Mouse (Mus musculus) spleen, postnatal 14 days (tissue): ENCODE data around the gene Zfp61.
"Not testable (repeated sequence)": the region's sequence is repeated elsewhere in the genome, so short reads cannot be mapped to it uniquely, and the experiment has no call there.

Source experiments
- DNase-seq, 2 experiments: peaks; one replicate each; pipeline ENCODE4 v3.0.0; 2021 to 2022; ENCODE audit warnings: low spot score in 2 of 2

Zfp61 gene

DNA sequence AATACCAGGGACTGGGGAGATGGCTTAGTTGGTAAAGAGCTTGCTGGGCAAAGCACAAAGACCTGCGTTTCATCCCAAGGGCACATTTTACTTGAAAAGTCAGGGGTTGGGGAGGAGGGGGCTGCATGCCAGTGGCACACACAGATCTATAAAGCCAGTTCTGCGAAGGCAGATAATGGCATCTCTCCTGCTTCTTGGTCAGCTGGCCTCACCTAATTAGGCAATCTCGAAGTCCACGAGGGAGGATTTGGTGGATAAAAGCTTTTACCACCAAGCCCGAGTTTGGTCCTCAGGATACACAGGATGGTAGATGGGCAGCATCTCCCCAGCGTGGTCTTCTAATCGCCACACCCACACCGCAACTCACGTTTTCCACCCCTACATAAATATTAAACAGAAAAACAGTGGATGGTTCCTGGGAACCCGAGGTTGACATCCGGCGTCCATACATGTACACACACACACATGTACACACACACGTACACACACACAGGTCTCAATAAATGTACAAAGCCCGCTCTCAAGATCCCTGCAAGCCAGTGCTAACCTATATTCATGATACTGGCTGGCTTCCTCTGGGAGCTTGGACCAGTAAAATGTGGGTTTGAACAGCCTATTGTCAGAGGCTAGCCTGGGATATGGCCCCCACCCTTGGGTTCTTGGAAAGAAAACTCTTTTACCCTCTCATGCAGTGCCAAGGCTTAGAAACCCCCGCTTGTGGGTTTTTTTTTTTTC lies 3.5 kb downstream of the Zfp61 start:
- DNase-seq, result no peak

DNA sequence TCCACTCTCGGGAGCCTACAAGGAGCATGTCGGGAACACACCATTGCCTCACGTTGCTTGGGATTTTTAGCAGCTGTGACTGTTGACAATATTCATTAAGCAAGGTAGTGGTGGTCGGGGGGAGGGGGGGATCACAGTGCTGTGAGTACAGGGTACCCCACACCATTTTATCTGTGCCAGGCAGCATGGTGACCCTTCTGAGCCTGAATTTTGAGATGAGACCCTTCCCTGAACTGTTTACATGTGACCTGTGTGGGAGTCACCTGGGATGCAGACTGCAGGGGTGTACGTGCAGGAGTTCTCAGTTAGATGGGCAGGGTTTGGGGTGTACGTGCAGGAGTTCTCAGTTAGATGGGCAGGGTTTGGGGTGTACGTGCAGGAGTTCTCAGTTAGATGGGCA lies 4.6 kb downstream of the Zfp61 start:
- no peak for DNase-seq

GRCm38 (mm10) chr7:24295376-24295775 lies 5.7 kb downstream of the Zfp61 start:
- no peak for DNase-seq

DNA sequence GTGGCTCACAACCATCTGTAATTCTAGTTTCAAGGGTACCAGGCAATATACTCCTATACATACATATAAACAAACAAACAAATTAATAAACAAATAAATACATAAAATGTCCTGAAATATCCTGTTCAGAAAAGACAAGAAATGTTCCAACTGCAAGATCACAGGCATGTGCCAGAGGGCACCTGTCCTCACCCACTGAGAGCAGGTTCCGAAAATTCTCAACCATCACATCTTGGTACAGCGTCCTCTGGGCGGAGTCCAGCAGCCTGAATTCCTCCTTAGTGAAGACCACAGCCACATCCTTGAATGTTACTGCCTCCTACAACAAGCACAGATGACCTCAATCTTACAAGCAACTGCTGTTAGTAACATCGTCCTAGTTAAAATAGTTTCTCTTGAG lies 6.3 kb downstream of the Zfp61 start:
- no peak for DNase-seq

- DNase-seq, result no peak
Measured at GRCm38 (mm10) chr7:24293061-24293851, 7.8 kb downstream of the Zfp61 start.

GRCm38 (mm10) chr7:24291387-24292090 lies 9.5 kb downstream of the Zfp61 start:
- DNase-seq, result no peak

DNA sequence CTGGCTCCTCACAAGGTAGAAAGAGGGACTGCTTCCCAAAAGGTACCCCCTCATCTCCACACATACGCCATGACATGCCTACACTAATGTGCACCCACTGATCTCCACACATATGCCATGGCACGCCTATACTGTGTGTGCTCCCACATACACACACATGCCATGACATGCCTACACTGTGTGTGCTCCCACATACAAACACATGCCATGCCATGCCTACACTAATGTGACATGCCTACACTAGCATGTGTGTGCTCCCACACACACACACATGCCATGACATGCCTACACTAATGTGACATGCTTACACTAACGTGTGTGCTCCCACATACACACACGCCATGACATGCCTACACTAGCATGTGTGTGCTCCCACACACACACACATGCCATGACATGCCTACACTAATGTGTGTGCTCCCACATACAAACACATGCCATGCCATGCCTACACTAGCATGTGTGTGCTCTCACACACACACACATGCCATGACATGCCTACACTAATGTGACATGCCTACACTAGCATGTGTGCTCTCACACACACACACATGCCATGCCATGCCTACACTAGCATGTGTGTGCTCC lies 10.8 kb downstream of the Zfp61 start:
- DNase-seq, result no peak

DNA sequence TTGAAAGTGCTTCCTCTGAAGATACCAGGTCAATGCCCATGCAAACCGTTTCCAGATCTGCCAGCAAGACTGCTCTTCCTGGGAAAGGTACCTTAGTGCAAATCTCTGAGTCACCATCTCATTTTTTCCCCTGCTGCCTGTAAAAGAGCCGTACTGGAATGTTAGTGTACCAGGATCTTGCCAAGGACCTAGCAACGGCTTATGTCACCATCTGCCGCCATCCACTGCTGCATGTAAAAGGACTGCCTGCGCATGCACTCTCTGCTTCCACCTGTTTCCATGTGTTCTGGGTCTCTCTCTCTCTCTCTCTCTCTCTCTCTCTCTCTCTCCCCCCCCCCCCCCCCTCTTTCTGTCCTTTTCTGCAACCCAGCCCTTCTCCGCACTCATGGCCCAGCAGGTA lies 12.5 kb downstream of the Zfp61 start:
- DNase-seq, result no peak

GRCm38 (mm10) chr7:24287670-24288069 lies 13.4 kb downstream of the Zfp61 start:
- DNase-seq, result no peak

- DNase-seq, result no peak
Measured at GRCm38 (mm10) chr7:24286916-24287315, 14.1 kb downstream of the Zfp61 start.

- DNase-seq, result no peak
Measured at GRCm38 (mm10) chr7:24286090-24286489, 14.9 kb downstream of the Zfp61 start.

- DNase-seq, result no peak
Measured at GRCm38 (mm10) chr7:24280858-24281145, 20.2 kb downstream of the Zfp61 start.

DNA sequence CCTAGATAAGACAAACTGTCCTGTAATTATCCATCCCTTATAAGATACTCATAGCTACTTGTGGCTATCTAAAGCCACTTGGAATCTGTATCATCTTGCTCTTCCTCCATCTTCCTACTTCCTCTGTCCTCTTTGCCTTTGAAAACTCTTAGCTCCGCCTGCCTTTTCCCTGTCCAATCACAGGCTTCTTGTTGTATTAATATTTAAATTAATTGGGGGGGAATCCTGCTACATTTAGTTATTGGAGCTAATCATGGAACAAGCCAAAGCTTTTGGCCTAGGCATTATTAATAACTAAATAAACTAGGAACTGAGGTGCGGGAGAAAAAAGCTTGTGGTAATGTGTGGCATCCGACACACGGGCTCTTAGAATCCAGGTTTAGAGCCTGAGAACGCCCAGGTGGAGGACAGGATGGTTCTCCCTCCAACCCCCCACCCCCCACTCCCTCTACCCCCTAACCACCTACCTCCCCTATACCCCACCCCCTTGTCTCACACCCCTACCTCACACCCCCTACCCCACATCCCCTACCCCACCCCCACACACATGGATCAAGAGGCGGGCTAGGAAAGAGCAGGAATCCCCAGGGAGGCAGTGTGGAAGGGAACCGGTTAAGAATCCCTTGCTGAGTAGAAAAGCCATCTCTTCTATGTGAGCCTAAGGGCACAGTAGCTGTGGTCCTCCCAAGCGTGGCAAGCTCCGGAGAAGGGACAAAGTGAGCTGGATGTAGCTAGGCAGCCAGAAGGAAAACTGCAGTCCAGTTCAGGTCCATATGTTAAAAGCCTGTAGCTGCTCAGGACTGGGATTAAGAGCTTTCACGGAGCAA lies 20.8 kb downstream of the Zfp61 start:
- no peak for DNase-seq

GRCm38 (mm10) chr7:24278771-24279170 lies 22.3 kb downstream of the Zfp61 start:
- DNase-seq, result not testable (repeated sequence)

GRCm38 (mm10) chr7:24274456-24274855 lies 26.6 kb downstream of the Zfp61 start:
- no peak for DNase-seq

DNA sequence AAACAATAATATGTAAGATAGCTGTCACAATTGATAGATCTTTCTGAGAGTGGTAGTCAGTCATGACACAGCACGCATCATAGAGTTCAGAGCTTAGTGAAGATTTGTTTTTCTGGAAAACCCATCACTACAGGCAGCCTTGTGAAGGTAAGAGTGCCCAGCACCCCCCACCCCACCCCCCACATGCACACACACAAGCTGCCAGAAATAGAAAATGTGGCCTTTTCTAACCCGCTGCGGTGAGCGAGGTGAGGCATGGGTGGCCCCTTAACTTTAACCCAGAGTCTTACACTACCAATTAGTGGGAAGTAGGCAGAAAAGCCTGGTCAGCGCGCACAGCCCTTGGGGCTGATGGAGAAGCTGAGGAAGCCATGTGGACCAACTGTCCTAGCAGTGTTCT lies 29.8 kb downstream of the Zfp61 start:
- no peak for DNase-seq

GRCm38 (mm10) chr7:24270288-24270672 lies 30.8 kb downstream of the Zfp61 start, which contains the start of gene Zfp93:
Gene Zfp93, plus strand, starts transcription at chr7:24270420.
- peak in 1 of 2 experiments; percentile 8 for DNase-seq

- no peak for DNase-seq
Measured at GRCm38 (mm10) chr7:24269667-24270287, 31.3 kb downstream of the Zfp61 start.

- DNase-seq, result no peak
Measured at GRCm38 (mm10) chr7:24269256-24269655, 31.8 kb downstream of the Zfp61 start.

GRCm38 (mm10) chr7:24268176-24269155 lies 32.6 kb downstream of the Zfp61 start:
- DNase-seq, result no peak
